Mouse (Mus musculus): ENCODE data around the gene Prrg2. TPM values are rescaled to one million over a fixed set of nuclear protein-coding genes. Genes with fewer than 3 reads are reported as not detected.
"Not testable (repeated sequence)": the region's sequence is repeated elsewhere in the genome, so short reads cannot be mapped to it uniquely, and the experiment has no call there.

The Prrg2 gene
- polyA plus RNA-seq, 1 experiment, result 14.0 TPM

GRCm38 (mm10) chr7:45097479-45097878 is 35.0 kb upstream of the Prrg2 start:
- Histone ChIP-seq H3K79me3 (ENCODE audit: low read depth) (no peaks in the 10 kb centered on the region), H3K4me3 (ENCODE audit: insufficient read depth, poor library complexity, severe bottlenecking) (no peak overlapping the region), H3K27me3 (ENCODE audit: control insufficient read depth, insufficient read depth, insufficient read length) (no peaks in the 10 kb centered on the region), H3K79me2 (ENCODE audit: control insufficient read depth, insufficient read depth) (no peaks in the 10 kb centered on the region), H3ac (ENCODE audit: control insufficient read depth, insufficient read length, low read depth) (no peak overlapping the region), H3K36me3 (ENCODE audit: control insufficient read depth, insufficient read depth) (no peaks in the 10 kb centered on the region)
- no peak for TF ChIP-seq CTCF (IDR thresholded peaks at IDR 0.05; ENCODE audit: control insufficient read depth, insufficient read depth, insufficient read length)
- TF ChIP-seq FOSL1 (IDR thresholded peaks at IDR 0.05; ENCODE audit: insufficient read depth, low read length, poor library complexity, severe bottlenecking), result no peak
- no peak for TF ChIP-seq MYOD1 (IDR thresholded peaks at IDR 0.05; ENCODE audit: control insufficient read depth, insufficient read length, low read depth)
- no peak for TF ChIP-seq MAX (IDR thresholded peaks at IDR 0.05)
- no peak for TF ChIP-seq MYOG (IDR thresholded peaks at IDR 0.05; ENCODE audit: control insufficient read depth, extremely low read depth, insufficient read length)
- TF ChIP-seq USF1 (IDR thresholded peaks at IDR 0.05; ENCODE audit: low read depth), result no peak
- TF ChIP-seq CEBPB (IDR thresholded peaks at IDR 0.05; ENCODE audit: low read depth), result no peak

- H3K36me3 ChIP-seq (ENCODE audit: control insufficient read depth, insufficient read depth); H3K79me3 ChIP-seq (ENCODE audit: low read depth); H3K4me3 ChIP-seq (ENCODE audit: insufficient read depth, poor library complexity, severe bottlenecking); H3K79me2 ChIP-seq (ENCODE audit: control insufficient read depth, insufficient read depth); H3ac ChIP-seq (ENCODE audit: control insufficient read depth, insufficient read length, low read depth); H3K27me3 ChIP-seq (ENCODE audit: control insufficient read depth, insufficient read depth, insufficient read length): not testable (repeated sequence)
Observed at GRCm38 (mm10) chr7:45095965-45096364, 33.5 kb upstream of the Prrg2 start.

GRCm38 (mm10) chr7:45095367-45095766 is 32.9 kb upstream of the Prrg2 start:
- Histone ChIP-seq H3ac (ENCODE audit: control insufficient read depth, insufficient read length, low read depth) (no peak overlapping the region), H3K27me3 (ENCODE audit: control insufficient read depth, insufficient read depth, insufficient read length) (no peaks in the 10 kb centered on the region), H3K36me3 (ENCODE audit: control insufficient read depth, insufficient read depth) (no peaks in the 10 kb centered on the region), H3K4me3 (ENCODE audit: insufficient read depth, poor library complexity, severe bottlenecking) (no peak overlapping the region), H3K79me2 (ENCODE audit: control insufficient read depth, insufficient read depth) (no peaks in the 10 kb centered on the region), H3K79me3 (ENCODE audit: low read depth) (no peaks in the 10 kb centered on the region)
- TF ChIP-seq MAX (IDR thresholded peaks at IDR 0.05), result no peak
- no peak for TF ChIP-seq MYOG (IDR thresholded peaks at IDR 0.05; ENCODE audit: control insufficient read depth, extremely low read depth, insufficient read length)
- no peak for TF ChIP-seq FOSL1 (IDR thresholded peaks at IDR 0.05; ENCODE audit: insufficient read depth, low read length, poor library complexity, severe bottlenecking)
- TF ChIP-seq CTCF (IDR thresholded peaks at IDR 0.05; ENCODE audit: control insufficient read depth, insufficient read depth, insufficient read length), result no peak
- TF ChIP-seq CEBPB (IDR thresholded peaks at IDR 0.05; ENCODE audit: low read depth), result no peak
- no peak for TF ChIP-seq USF1 (IDR thresholded peaks at IDR 0.05; ENCODE audit: low read depth)
- TF ChIP-seq MYOD1 (IDR thresholded peaks at IDR 0.05; ENCODE audit: control insufficient read depth, insufficient read length, low read depth), result no peak

- TF ChIP-seq MAX (IDR thresholded peaks at IDR 0.05) (no peak), MYOD1 (IDR thresholded peaks at IDR 0.05; ENCODE audit: control insufficient read depth, insufficient read length, low read depth) (no peak), USF1 (IDR thresholded peaks at IDR 0.05; ENCODE audit: low read depth) (no peak), FOSL1 (IDR thresholded peaks at IDR 0.05; ENCODE audit: insufficient read depth, low read length, poor library complexity, severe bottlenecking) (no peak), CEBPB (IDR thresholded peaks at IDR 0.05; ENCODE audit: low read depth) (no peak)
- H3K79me3 ChIP-seq (ENCODE audit: low read depth), result no peaks in the 10 kb centered on the region
- H3K79me2 ChIP-seq (ENCODE audit: control insufficient read depth, insufficient read depth), result no peaks in the 10 kb centered on the region
- H3ac ChIP-seq (ENCODE audit: control insufficient read depth, insufficient read length, low read depth), result no peak overlapping the region
- no peaks in the 10 kb centered on the region for H3K36me3 ChIP-seq (ENCODE audit: control insufficient read depth, insufficient read depth)
- H3K27me3 ChIP-seq (ENCODE audit: control insufficient read depth, insufficient read depth, insufficient read length), result no peaks in the 10 kb centered on the region
- no peak overlapping the region for H3K4me3 ChIP-seq (ENCODE audit: insufficient read depth, poor library complexity, severe bottlenecking)
Observed at GRCm38 (mm10) chr7:45094121-45094520, 31.6 kb upstream of the Prrg2 start.

GRCm38 (mm10) chr7:45093516-45093905 is 31.0 kb upstream of the Prrg2 start:
- no peak overlapping the region for H3K4me3 ChIP-seq (ENCODE audit: insufficient read depth, poor library complexity, severe bottlenecking)
- no peak overlapping the region for H3ac ChIP-seq (ENCODE audit: control insufficient read depth, insufficient read length, low read depth)
- no peaks in the 10 kb centered on the region for H3K79me2 ChIP-seq (ENCODE audit: control insufficient read depth, insufficient read depth)
- H3K79me3 ChIP-seq (ENCODE audit: low read depth), result no peaks in the 10 kb centered on the region
- H3K36me3 ChIP-seq (ENCODE audit: control insufficient read depth, insufficient read depth), result no peaks in the 10 kb centered on the region
- TF ChIP-seq MYOD1 (IDR thresholded peaks at IDR 0.05; ENCODE audit: control insufficient read depth, insufficient read length, low read depth) (no peak), USF1 (IDR thresholded peaks at IDR 0.05; ENCODE audit: low read depth) (no peak), CEBPB (IDR thresholded peaks at IDR 0.05; ENCODE audit: low read depth) (no peak), MAX (IDR thresholded peaks at IDR 0.05) (no peak), FOSL1 (IDR thresholded peaks at IDR 0.05; ENCODE audit: insufficient read depth, low read length, poor library complexity, severe bottlenecking) (no peak), CTCF (IDR thresholded peaks at IDR 0.05; ENCODE audit: control insufficient read depth, insufficient read depth, insufficient read length) (no peak), MYOG (IDR thresholded peaks at IDR 0.05; ENCODE audit: control insufficient read depth, extremely low read depth, insufficient read length) (no peak)
- no peaks in the 10 kb centered on the region for H3K27me3 ChIP-seq (ENCODE audit: control insufficient read depth, insufficient read depth, insufficient read length)

- no peak overlapping the region for H3K4me3 ChIP-seq (ENCODE audit: insufficient read depth, poor library complexity, severe bottlenecking)
- H3K36me3 ChIP-seq (ENCODE audit: control insufficient read depth, insufficient read depth), result no peaks in the 10 kb centered on the region
- no peaks in the 10 kb centered on the region for H3K79me3 ChIP-seq (ENCODE audit: low read depth)
- H3ac ChIP-seq (ENCODE audit: control insufficient read depth, insufficient read length, low read depth), result no peak overlapping the region
- TF ChIP-seq MYOD1 (IDR thresholded peaks at IDR 0.05; ENCODE audit: control insufficient read depth, insufficient read length, low read depth) (no peak), CEBPB (IDR thresholded peaks at IDR 0.05; ENCODE audit: low read depth) (no peak), MAX (IDR thresholded peaks at IDR 0.05) (no peak), FOSL1 (IDR thresholded peaks at IDR 0.05; ENCODE audit: insufficient read depth, low read length, poor library complexity, severe bottlenecking) (no peak), USF1 (IDR thresholded peaks at IDR 0.05; ENCODE audit: low read depth) (no peak), CTCF (IDR thresholded peaks at IDR 0.05; ENCODE audit: control insufficient read depth, insufficient read depth, insufficient read length) (no peak), MYOG (IDR thresholded peaks at IDR 0.05; ENCODE audit: control insufficient read depth, extremely low read depth, insufficient read length) (no peak)
- no peaks in the 10 kb centered on the region for H3K79me2 ChIP-seq (ENCODE audit: control insufficient read depth, insufficient read depth)
- no peaks in the 10 kb centered on the region for H3K27me3 ChIP-seq (ENCODE audit: control insufficient read depth, insufficient read depth, insufficient read length)
Observed at GRCm38 (mm10) chr7:45092828-45093515, 30.5 kb upstream of the Prrg2 start.

Data from C2C12 (cell line).